Mouse (Mus musculus) gastrocnemius, adult 2 months (tissue): ENCODE data around the gene Spns2. TPM values are rescaled to one million over a fixed set of nuclear protein-coding genes. Genes with fewer than 3 reads are reported as not detected.
A peak's percentile ranks its signal among the peaks of the same experiment; 100 is the strongest.

Source experiments
- DNase-seq: peaks from one replicate; pipeline ENCODE4 v3.0.0; 2022
- H3K27ac ChIP-seq: fragments of 200-600 bp; 2 replicates; pipeline ENCODE4 v1.8.1; 2022; ENCODE audit warnings: mild to moderate bottlenecking
- H3K4me3 ChIP-seq: fragments of 200-600 bp; 2 replicates; pipeline ENCODE4 v1.8.1; 2022; ENCODE audit warnings: mild to moderate bottlenecking, moderate library complexity
- CTCF ChIP-seq: fragments of 200-600 bp; IDR thresholded peaks from 2 replicates; pipeline ENCODE4 v1.8.1; 2022; ENCODE audit warnings: antibody characterized with exemption, mild to moderate bottlenecking, moderate library complexity
- intact Hi-C: fragments of 180-260 bp; cut with DNase I; formaldehyde crosslinking; loops from one replicate; pipeline ENCODE4 v1.15.1; 2025
- total RNA-seq, 2 experiments: library from RNA; stranded (reverse); gene quantifications; 2 replicates each; pipeline ENCODE4 v1.2.3; 2021

Spns2 gene
- total RNA-seq, 2 experiments from 2014 or later, result 15.7 to 65.1 TPM

- Histone ChIP-seq H3K4me3 (peak overlapping the region; percentile 93), H3K27ac (peak overlapping the region; percentile 98)
- DNase-seq, result peak; percentile 43
- intact Hi-C loops, result loop anchor here (2.0 kb wide), 2 partner anchors 13 to 17 kb away; no protein-coding TSS in a partner anchor
- TF ChIP-seq CTCF, result no peak
These were observed 79.9 kb downstream of the Spns2 start for GRCm38 (mm10) chr11:72409649-72410385.

GRCm38 (mm10) chr11:72408451-72409170, 81.1 kb downstream of the Spns2 start:
- peak overlapping the region; percentile 93 for H3K4me3 ChIP-seq
- peak; percentile 40 for DNase-seq
- intact Hi-C loops, result no loop called here
- H3K27ac ChIP-seq, result peak overlapping the region; percentile 98
- no peak for TF ChIP-seq CTCF

- TF ChIP-seq CTCF, result no peak
- no peak for DNase-seq
- H3K27ac ChIP-seq, result peak overlapping the region; percentile 98
- intact Hi-C loops, result no loop called here
- H3K4me3 ChIP-seq, result peak overlapping the region; percentile 93
These were observed 82.1 kb downstream of the Spns2 start for GRCm38 (mm10) chr11:72407574-72407973.

GRCm38 (mm10) chr11:72407081-72407480, 82.6 kb downstream of the Spns2 start:
- no peak for TF ChIP-seq CTCF
- H3K27ac ChIP-seq, result peak overlapping the region; percentile 98
- intact Hi-C loops, result no loop called here
- peak overlapping the region; percentile 93 for H3K4me3 ChIP-seq
- peak; percentile 34 for DNase-seq

GRCm38 (mm10) chr11:72406079-72406675, 83.5 kb downstream of the Spns2 start:
- Histone ChIP-seq H3K4me3 (peak overlapping the region; percentile 93), H3K27ac (peak overlapping the region; percentile 98)
- intact Hi-C loops, result no loop called here
- peak; percentile 25 for DNase-seq
- no peak for TF ChIP-seq CTCF

- peak; percentile 47 for DNase-seq
- Histone ChIP-seq H3K27ac (peak overlapping the region; percentile 98), H3K4me3 (peak overlapping the region; percentile 93)
- intact Hi-C loops, result no loop called here
- TF ChIP-seq CTCF, result no peak
These were observed 84.2 kb downstream of the Spns2 start for GRCm38 (mm10) chr11:72405532-72405931.

- no peak for TF ChIP-seq CTCF
- peak overlapping the region; percentile 82 for H3K27ac ChIP-seq
- peak; percentile 47 for DNase-seq
- H3K4me3 ChIP-seq, result peak overlapping the region; percentile 46
- intact Hi-C loops, result no loop called here
These were observed 86.7 kb downstream of the Spns2 start for GRCm38 (mm10) chr11:72402969-72403368.

GRCm38 (mm10) chr11:72402017-72402416, 87.7 kb downstream of the Spns2 start:
- Histone ChIP-seq H3K4me3 (peak overlapping the region; percentile 46), H3K27ac (peak overlapping the region; percentile 82)

More at GRCm38 (mm10) chr11:72402017-72402416, 87.7 kb downstream of the Spns2 start:
- no peak for TF ChIP-seq CTCF
- peak; percentile 72 for DNase-seq
- intact Hi-C loops, result no loop called here

Other genes starting within 250 kb of the Spns2 start
- gene Slc13a5, start 222.7 kb downstream of the Spns2 start, total RNA-seq, result not detected
- 1 to 10 TPM; 3.4 to 3.7 TPM for gene Xaf1, start 188.3 kb downstream of the Spns2 start, total RNA-seq
- not detected for gene Fbxo39, start 175.5 kb downstream of the Spns2 start, total RNA-seq
- gene Tekt1, start 127.5 kb downstream of the Spns2 start, total RNA-seq, result 1 to 10 TPM in 1 of 2 experiments, under 1 TPM in 1; 0.33 to 2.6 TPM
- 100 to 1,000 TPM; 238 to 342 TPM for gene Smtnl2, start 78.2 kb downstream of the Spns2 start, total RNA-seq
- gene Ggt6, start 54.4 kb downstream of the Spns2 start, total RNA-seq, result 1 to 10 TPM in 1 of 2 experiments, under 1 TPM in 1; 0.67 to 5.5 TPM
- gene Mybbp1a, start 48.5 kb downstream of the Spns2 start, total RNA-seq, result 10 to 100 TPM; 60.2 to 60.9 TPM
- gene Spns3, start 60.6 kb upstream of the Spns2 start, total RNA-seq, result under 1 TPM; 0.06 to 0.18 TPM
- gene Ube2g1, start 117.4 kb upstream of the Spns2 start, total RNA-seq, result 10 to 100 TPM; 76.3 to 87.6 TPM
- gene Ankfy1, start 200.1 kb upstream of the Spns2 start, total RNA-seq, result 10 to 100 TPM in 1 of 2 experiments, 1 to 10 TPM in 1; 8.5 to 10.4 TPM